Mouse (Mus musculus) heart, postnatal 10 days (tissue): ENCODE data around the gene Tgoln1. TPM values are rescaled to one million over a fixed set of nuclear protein-coding genes. Genes with fewer than 3 reads are reported as not detected.

Experiments used
- DNase-seq, 2 experiments: peaks; one replicate each; pipeline ENCODE4 v3.0.0; 2021
- intact Hi-C: fragments of 180-260 bp; cut with DNase I; formaldehyde crosslinking; loops from one replicate; pipeline ENCODE4 v1.15.1; 2025
- total RNA-seq, 2 experiments: library from RNA; stranded (reverse); gene quantifications; 2 replicates each; pipeline ENCODE4 v1.2.3; 2021

Gene Tgoln1
- total RNA-seq, 2 experiments from 2014 or later: 44.5 to 45.4 TPM

DNA sequence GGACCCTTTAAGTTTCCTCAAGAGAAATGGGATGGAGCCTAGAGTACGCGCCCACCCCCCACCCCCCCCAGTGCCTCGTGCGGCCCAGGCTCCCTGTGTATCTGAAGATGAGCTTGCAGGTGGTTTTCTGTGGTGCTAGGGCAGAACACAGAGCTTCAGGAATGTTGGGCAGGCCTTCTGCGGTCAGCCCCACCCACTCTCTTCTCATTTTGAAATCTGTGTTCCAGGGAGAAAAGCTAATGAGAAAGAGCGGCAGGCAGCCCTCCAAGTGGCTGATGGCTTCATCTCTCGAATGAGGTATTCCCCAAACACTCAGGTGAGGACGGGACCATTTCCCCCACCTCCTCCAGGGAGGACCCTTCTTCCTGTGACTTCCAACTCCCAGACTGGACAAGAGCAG is 56.0 kb downstream of the Tgoln1 start:
- no peak for DNase-seq
- intact Hi-C loops: no loop called here

Other genes with a start within 250 kb of the Tgoln1 start
- gene Vamp5, start 236.5 kb downstream of the Tgoln1 start, total RNA-seq: 10 to 100 TPM; 46.5 to 57.8 TPM
- gene Vamp8, start 226.3 kb downstream of the Tgoln1 start, total RNA-seq: 100 to 1,000 TPM in 1 of 2 experiments, 10 to 100 TPM in 1; 95.9 to 102 TPM
- gene Ggcx, start 202.7 kb downstream of the Tgoln1 start, total RNA-seq: 10 to 100 TPM; 24.5 to 27.7 TPM
- 100 to 1,000 TPM; 204 to 226 TPM for gene Mat2a, start 177.4 kb downstream of the Tgoln1 start, total RNA-seq
- under 1 TPM in 1 of 2 experiments, not detected in 1; 0.40 TPM for gene Sh2d6, start 95.3 kb downstream of the Tgoln1 start, total RNA-seq
- gene Capg, start 72.6 kb downstream of the Tgoln1 start, total RNA-seq: 10 to 100 TPM; 11.5 to 13.1 TPM
- gene Elmod3, start 18.6 kb downstream of the Tgoln1 start, total RNA-seq: 10 to 100 TPM; 15.7 to 16.0 TPM
- gene Retsat, start 18.5 kb downstream of the Tgoln1 start, total RNA-seq: 100 to 1,000 TPM; 141 to 152 TPM
- gene Tcf7l1, start 172.3 kb upstream of the Tgoln1 start, total RNA-seq: 10 to 100 TPM; 20.6 to 24.6 TPM